Mouse (Mus musculus): ENCODE measurements around the gene Nup133. TPM values are rescaled to one million over a fixed set of nuclear protein-coding genes. Genes with fewer than 3 reads are reported as not detected.
A peak's percentile ranks its signal among the peaks of the same experiment; 100 is the strongest.

The Nup133 gene
- total and polyA plus RNA-seq, 3 experiments = 49.6 to 58.1 (median 58.0) TPM

DNA sequence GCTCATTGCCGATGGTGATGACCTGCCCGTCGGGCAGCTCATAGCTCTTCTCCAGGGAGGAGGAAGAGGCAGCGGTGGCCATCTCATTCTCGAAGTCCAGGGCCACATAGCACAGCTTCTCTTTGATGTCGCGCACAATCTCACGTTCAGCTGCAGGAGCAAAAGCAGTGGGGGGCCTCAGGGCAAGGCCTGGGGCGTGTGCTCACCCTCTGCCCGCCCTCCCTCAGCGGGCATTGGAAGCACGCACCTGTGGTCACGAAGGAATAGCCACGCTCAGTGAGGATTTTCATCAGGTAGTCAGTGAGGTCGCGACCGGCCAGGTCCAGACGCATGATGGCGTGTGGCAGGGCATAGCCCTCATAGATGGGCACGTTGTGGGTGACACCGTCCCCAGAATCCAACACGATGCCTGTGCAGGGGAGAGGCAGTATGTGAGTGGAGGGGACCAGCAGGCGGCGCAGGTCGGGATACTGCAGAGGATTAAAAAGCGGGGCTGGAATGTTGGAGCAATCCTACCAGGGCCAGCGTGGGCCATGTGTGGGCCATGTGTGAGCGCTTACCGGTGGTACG lies 56.4 kb downstream of the Nup133 start:
- Histone ChIP-seq H3K9ac (ENCODE audit: control insufficient read depth, low read depth, low read length, poor library complexity, severe bottlenecking) (no peak overlapping the region), H3K4me1 (ENCODE audit: control insufficient read depth in 1 of 2, insufficient read depth in 2 of 2, low read length in 2 of 2) (no peaks in the 10 kb centered on the region), H3K79me2 (ENCODE audit: control insufficient read depth, insufficient read depth, low read length, poor library complexity) (no peaks in the 10 kb centered on the region), H3K36me3 (ENCODE audit: control insufficient read depth in 1 of 2, insufficient read depth in 2 of 2, low read length in 2 of 2) (no peaks in the 10 kb centered on the region), H3K4me3 (ENCODE audit: control insufficient read depth in 1 of 2, insufficient read depth in 1 of 2, low read depth in 2 of 2, low read length in 2 of 2) (no peak overlapping the region), H3K9me3 (replicated peaks; ENCODE audit: insufficient read depth, low read length) (no peaks in the 10 kb centered on the region), H3K27me3 (ENCODE audit: control insufficient read depth in 1 of 2, insufficient read depth in 2 of 2, low read length in 2 of 2) (0 out of 4 replicates have a peak, but pooled peaks cover 0 to 1% of the 10 kb centered on the region in 2 experiments), H3K27ac (ENCODE audit: control insufficient read depth, low read depth, low read length) (no peak overlapping the region)
- DNase-seq (ENCODE audit: low read depth, low spot score) = no peak
- TF ChIP-seq CTCF (IDR thresholded peaks at IDR 0.05 in 2 of 3, conservative IDR thresholded peaks at IDR 0.05 in 1 of 3; ENCODE audit: control insufficient read depth in 1 of 3, insufficient read depth in 1 of 3, low read depth in 2 of 3, low read length in 3 of 3, poor library complexity in 1 of 3, severe bottlenecking in 1 of 3) (no peak), MXI1 (IDR thresholded peaks at IDR 0.05; ENCODE audit: low read depth, low read length) (no peak), POLR2A (IDR thresholded peaks at IDR 0.05; ENCODE audit: control insufficient read depth in 1 of 2, insufficient read depth in 1 of 2, low read depth in 1 of 2, low read length in 2 of 2, poor library complexity in 1 of 2) (no peak), GABPA (IDR thresholded peaks at IDR 0.05; ENCODE audit: low read depth, low read length) (no peak), POLR2AphosphoS5 (IDR thresholded peaks at IDR 0.05; ENCODE audit: borderline replicate concordance, low read depth, low read length) (no peak)

DNA sequence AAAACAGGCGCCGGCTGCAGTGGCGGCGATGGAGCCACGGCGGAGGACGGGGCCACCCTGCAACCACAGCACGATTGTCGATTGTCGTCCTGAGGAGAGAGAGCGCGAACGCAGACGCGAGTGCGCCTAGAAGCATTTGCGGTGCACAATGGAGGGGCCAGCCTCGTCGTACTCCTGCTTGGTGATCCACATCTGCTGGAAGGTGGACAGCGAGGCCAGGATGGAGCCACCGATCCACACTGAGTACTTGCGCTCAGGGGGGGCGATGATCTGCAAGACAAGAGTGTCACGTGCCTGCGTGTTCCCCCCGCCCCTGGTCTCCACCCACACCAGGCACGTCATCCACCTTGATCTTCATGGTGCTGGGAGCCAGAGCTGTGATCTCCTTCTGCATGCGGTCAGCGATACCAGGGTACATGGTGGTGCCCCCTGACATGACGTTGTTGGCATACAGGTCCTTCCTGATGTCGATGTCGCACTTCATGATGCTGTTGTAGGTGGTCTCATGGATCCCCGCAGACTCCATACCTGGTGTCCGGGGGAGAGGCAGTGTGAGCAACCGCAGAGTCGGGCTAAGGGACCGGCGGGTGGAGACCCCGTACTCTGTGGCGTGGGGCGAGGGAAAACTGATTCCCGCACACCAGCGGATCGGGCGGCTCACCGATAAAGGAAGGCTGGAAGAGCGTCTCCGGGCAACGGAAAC lies 57.0 kb downstream of the Nup133 start:
- TF ChIP-seq HCFC1 (IDR thresholded peaks at IDR 0.05; ENCODE audit: low read depth, low read length) (no peak), GATA1 (IDR thresholded peaks at IDR 0.05; ENCODE audit: low read depth, low read length) (no peak), EP300 (IDR thresholded peaks at IDR 0.05; ENCODE audit: low read depth in 1 of 2, low read length in 2 of 2) (no peak), UBTF (IDR thresholded peaks at IDR 0.05; ENCODE audit: borderline replicate concordance, insufficient read depth, low read depth, low read length) (no peak), RCOR1 (IDR thresholded peaks at IDR 0.05; ENCODE audit: low read depth, low read length) (no peak), MYB (IDR thresholded peaks at IDR 0.05; ENCODE audit: low read depth, low read length) (no peak)
- no peak for DNase-seq (ENCODE audit: low read depth, low spot score)
- Histone ChIP-seq H3K36me3 (ENCODE audit: control insufficient read depth in 1 of 2, insufficient read depth in 2 of 2, low read length in 2 of 2) (no peaks in the 10 kb centered on the region), H3K27me3 (ENCODE audit: control insufficient read depth in 1 of 2, insufficient read depth in 2 of 2, low read length in 2 of 2) (0 out of 4 replicates have a peak, but pooled peaks cover 0 to 1% of the 10 kb centered on the region in 2 experiments), H3K4me3 (ENCODE audit: control insufficient read depth in 1 of 2, insufficient read depth in 1 of 2, low read depth in 2 of 2, low read length in 2 of 2) (no peak overlapping the region), H3K27ac (ENCODE audit: control insufficient read depth, low read depth, low read length) (no peak overlapping the region), H3K79me2 (ENCODE audit: control insufficient read depth, insufficient read depth, low read length, poor library complexity) (no peaks in the 10 kb centered on the region), H3K4me1 (ENCODE audit: control insufficient read depth in 1 of 2, insufficient read depth in 2 of 2, low read length in 2 of 2) (no peaks in the 10 kb centered on the region), H3K9me3 (replicated peaks; ENCODE audit: insufficient read depth, low read length) (no peaks in the 10 kb centered on the region), H3K9ac (ENCODE audit: control insufficient read depth, low read depth, low read length, poor library complexity, severe bottlenecking) (no peak overlapping the region)

DNA sequence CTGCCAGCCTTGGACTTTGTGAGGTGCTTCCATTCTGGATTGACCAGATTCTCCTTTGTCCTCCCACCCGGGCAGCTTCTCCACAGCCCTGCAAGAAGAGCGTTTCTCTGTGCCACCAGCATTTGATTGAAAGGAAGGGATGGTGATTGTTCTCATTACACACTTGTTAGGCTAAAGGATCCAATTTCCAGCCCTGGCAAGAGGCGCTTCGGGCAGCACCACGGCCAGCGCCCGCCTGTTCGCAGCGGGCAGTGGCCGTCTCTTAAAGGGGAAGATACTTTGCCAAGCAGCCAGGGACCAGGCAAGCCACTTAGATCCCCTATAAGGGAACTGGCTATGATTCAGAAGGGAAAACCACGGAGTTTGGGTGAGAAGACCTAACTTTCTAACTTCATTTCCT lies 57.8 kb downstream of the Nup133 start:
- Histone ChIP-seq H3K4me1 (ENCODE audit: control insufficient read depth in 1 of 2, insufficient read depth in 2 of 2, low read length in 2 of 2) (no peaks in the 10 kb centered on the region), H3K27me3 (ENCODE audit: control insufficient read depth in 1 of 2, insufficient read depth in 2 of 2, low read length in 2 of 2) (peaks cover 2 to 5% of the 10 kb centered on the region in 2 experiments; a peak in 2 of 4 replicates), H3K9me3 (replicated peaks; ENCODE audit: insufficient read depth, low read length) (no peaks in the 10 kb centered on the region), H3K36me3 (ENCODE audit: control insufficient read depth in 1 of 2, insufficient read depth in 2 of 2, low read length in 2 of 2) (no peaks in the 10 kb centered on the region), H3K4me3 (ENCODE audit: control insufficient read depth in 1 of 2, insufficient read depth in 1 of 2, low read depth in 2 of 2, low read length in 2 of 2) (no peak overlapping the region), H3K27ac (ENCODE audit: control insufficient read depth, low read depth, low read length) (no peak overlapping the region), H3K79me2 (ENCODE audit: control insufficient read depth, insufficient read depth, low read length, poor library complexity) (no peaks in the 10 kb centered on the region), H3K9ac (ENCODE audit: control insufficient read depth, low read depth, low read length, poor library complexity, severe bottlenecking) (no peak overlapping the region)
- TF ChIP-seq SIN3A (IDR thresholded peaks at IDR 0.05; ENCODE audit: low read length) (peak; percentile 63; the same call in 1 of the 2 replicates), BHLHE40 (IDR thresholded peaks at IDR 0.05; ENCODE audit: borderline replicate concordance, low read depth, low read length) (no peak), SMC3 (IDR thresholded peaks at IDR 0.05; ENCODE audit: low read depth, low read length) (peak; percentile 21), RAD21 (IDR thresholded peaks at IDR 0.05; ENCODE audit: low read depth, low read length) (no peak), MXI1 (IDR thresholded peaks at IDR 0.05; ENCODE audit: low read depth, low read length) (0 out of 2 replicates have a peak, but pooled peaks have one; percentile 38), GATA1 (IDR thresholded peaks at IDR 0.05; ENCODE audit: low read depth, low read length) (no peak)
- DNase-seq (ENCODE audit: low read depth, low spot score) = peak; percentile 54
